ENCODE assay signal across 20 mouse cellular contexts in the genomic region with DNA sequence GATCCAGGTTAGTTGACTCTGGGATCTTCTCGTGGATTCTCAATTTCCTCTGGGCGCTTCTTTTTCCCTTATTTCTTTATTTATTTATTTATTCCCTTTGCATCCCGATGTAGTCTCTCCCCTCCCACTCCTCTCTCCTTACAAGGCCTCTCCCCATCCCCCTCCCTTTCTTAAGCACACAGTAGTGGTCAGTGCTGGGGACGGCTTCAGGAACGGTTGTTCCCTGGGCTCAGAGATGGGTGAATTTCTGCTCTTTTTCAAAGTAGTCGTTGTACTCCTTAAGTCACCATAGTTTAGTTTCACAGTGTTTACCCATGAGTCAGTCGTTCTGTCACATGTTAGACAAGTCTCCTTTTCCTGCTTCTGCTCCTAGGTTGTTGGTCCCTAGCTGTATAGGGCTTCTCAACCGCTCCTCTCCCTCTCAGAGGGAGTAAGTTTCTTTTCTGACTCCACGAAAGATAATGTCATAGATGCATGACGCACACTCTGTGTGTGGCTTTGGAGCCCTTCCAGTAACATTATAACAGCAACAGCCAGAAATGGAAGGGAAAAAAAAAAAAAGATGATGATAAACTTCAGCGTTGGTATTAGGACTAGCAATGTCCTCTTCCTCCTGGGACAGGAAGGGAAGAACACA.
DNase-seq lines count a peak whose midpoint lies in the region; ATAC-seq lines count a peak whose summit lies in the region.
"Had no signal": no experiment of that assay in that cellular context is flagged by ENCODE, and none has a peak within 500 bp of the region (broad histone marks: within the 10 kb centered on the region; RNA-seq: fewer than 3 reads in every experiment).

No protein-coding gene starts in this region.

- H3K9me3 ChIP-seq in lung, embryonic 15.5 days, result no peaks in the 10 kb centered on the region
- H3K9me3 ChIP-seq in stomach, embryonic 16.5 days (replicated peaks; ENCODE audit: control insufficient read depth, low read length), result no peaks in the 10 kb centered on the region
- H3K9me3 ChIP-seq in hindbrain, embryonic 10.5 days, result no peaks in the 10 kb centered on the region
- H3K9me3 ChIP-seq: forebrain, embryonic 15.5 days; limb, embryonic 13.5 days; liver, embryonic 15.5 days; neural tube, embryonic 12.5 days; stomach, embryonic 15.5 days had no signal

- no peak overlapping the region for H3K4me2 ChIP-seq in lung, embryonic 15.5 days
- H3K4me2 ChIP-seq in stomach, embryonic 16.5 days (ENCODE audit: low read depth, low read length), result no peak overlapping the region
- H3K4me2 ChIP-seq: forebrain, embryonic 15.5 days; limb, embryonic 13.5 days; liver, embryonic 15.5 days; neural tube, embryonic 12.5 days; stomach, embryonic 15.5 days had no signal

- H3K9ac ChIP-seq in lung, embryonic 15.5 days, result no peak overlapping the region
- no peak overlapping the region for H3K9ac ChIP-seq in stomach, embryonic 16.5 days (ENCODE audit: low read length)
- H3K9ac ChIP-seq: forebrain, embryonic 15.5 days; limb, embryonic 13.5 days; liver, embryonic 15.5 days; neural tube, embryonic 12.5 days; stomach, embryonic 15.5 days had no signal

- 47% methylated on average over 11 of the region's 11 CpGs for WGBS in lung, embryonic 15.5 days
- WGBS in stomach, embryonic 16.5 days, result 56% methylated on average over 11 of the region's 11 CpGs
- 71% methylated on average over 11 of the region's 11 CpGs for WGBS in hindbrain, embryonic 10.5 days

- H3K4me1 ChIP-seq in lung, embryonic 15.5 days, result peaks cover 18% of the 10 kb centered on the region
- H3K4me1 ChIP-seq in stomach, embryonic 16.5 days (ENCODE audit: control insufficient read depth, insufficient read depth, low read length), result peaks cover 17% of the 10 kb centered on the region
- peaks cover 23% of the 10 kb centered on the region for H3K4me1 ChIP-seq in hindbrain, embryonic 10.5 days (replicated peaks)
- H3K4me1 ChIP-seq: forebrain, embryonic 15.5 days; neural tube, embryonic 12.5 days had no signal

- peak; percentile 53 for DNase-seq in adrenal gland, adult 2 months
- no peak for DNase-seq in adrenal gland, postnatal 4 days (ENCODE audit: low spot score in 2 of 2)
- no peak for DNase-seq in lung, postnatal 36 days
- DNase-seq in adrenal gland, postnatal 10 days, result peak; percentile 30
- DNase-seq in thymus, adult 18-20 months, result no peak
- no peak for DNase-seq in hindbrain, embryonic 10.5 days (ENCODE audit: low spot score)
- DNase-seq: cerebellum, adult 2 months; kidney, adult 8-10 months; kidney, postnatal 4 days; spleen, adult 18-20 months; thymus, postnatal 14 days had no signal

- no peaks in the 10 kb centered on the region for H3K27me3 ChIP-seq in lung, embryonic 15.5 days
- H3K27me3 ChIP-seq in stomach, embryonic 16.5 days (ENCODE audit: control insufficient read depth, insufficient read depth, low read length), result no peaks in the 10 kb centered on the region
- no peaks in the 10 kb centered on the region for H3K27me3 ChIP-seq in hindbrain, embryonic 10.5 days (ENCODE audit: insufficient read depth, poor library complexity, severe bottlenecking)
- H3K27me3 ChIP-seq: forebrain, embryonic 15.5 days; limb, embryonic 13.5 days; liver, embryonic 15.5 days; neural tube, embryonic 12.5 days; stomach, embryonic 15.5 days had no signal

- no peak overlapping the region for H3K4me3 ChIP-seq in lung, embryonic 15.5 days
- H3K4me3 ChIP-seq in stomach, embryonic 16.5 days (replicated peaks; ENCODE audit: low read length), result no peak overlapping the region
- no peak overlapping the region for H3K4me3 ChIP-seq in hindbrain, embryonic 10.5 days
- H3K4me3 ChIP-seq: erythroblast, embryonic 14.5 days; forebrain, embryonic 15.5 days; limb, embryonic 13.5 days; liver, embryonic 15.5 days; neural tube, embryonic 12.5 days; stomach, embryonic 15.5 days had no signal

- H3K27ac ChIP-seq in lung, embryonic 15.5 days, result no peak overlapping the region
- H3K27ac ChIP-seq in stomach, embryonic 16.5 days (ENCODE audit: low read length), result no peak overlapping the region
- H3K27ac ChIP-seq in hindbrain, embryonic 10.5 days, result no peak overlapping the region
- H3K27ac ChIP-seq: forebrain, embryonic 15.5 days; limb, embryonic 13.5 days; liver, embryonic 15.5 days; neural tube, embryonic 12.5 days; stomach, embryonic 15.5 days had no signal

- H3K36me3 ChIP-seq in lung, embryonic 15.5 days, result no peaks in the 10 kb centered on the region
- H3K36me3 ChIP-seq in stomach, embryonic 16.5 days (ENCODE audit: control insufficient read depth, insufficient read depth, low read length), result no peaks in the 10 kb centered on the region
- H3K36me3 ChIP-seq in hindbrain, embryonic 10.5 days, result no peaks in the 10 kb centered on the region
- H3K36me3 ChIP-seq: forebrain, embryonic 15.5 days; limb, embryonic 13.5 days; liver, embryonic 15.5 days; neural tube, embryonic 12.5 days; stomach, embryonic 15.5 days had no signal

- ATAC-seq in lung, embryonic 15.5 days (ENCODE audit: borderline replicate concordance, extremely low read depth, low FRiP score, low TSS enrichment), result peak; percentile 56
- ATAC-seq in stomach, embryonic 16.5 days (ENCODE audit: insufficient read depth, low FRiP score), result 0 out of 2 replicates have a peak, but pooled peaks have one; percentile 16
- ATAC-seq: forebrain, embryonic 15.5 days; hindbrain, embryonic 16.5 days had no signal

Comparison
In these comparisons a context has a peak if more than half of its experiments do, and no peak if none do; other contexts are left out.
1. DNase-seq: peak in adrenal gland, adult 2 months (single experiment) and adrenal gland, postnatal 10 days (single experiment); none in adrenal gland, postnatal 4 days (0 of 2), lung, postnatal 36 days (single experiment), thymus, adult 18-20 months (0 of 2) and hindbrain, embryonic 10.5 days (single experiment).